Mouse (Mus musculus) ES-E14 (cell line): ENCODE measurements at regions not wholly inside any gene's neighbourhood (a gene's known extent, or its start where the extent isn't known, plus 50 kb on each side); places are given as distances from the start of the nearest gene placed in this dataset.

Source experiments
- DNase-seq: peaks from one replicate; pipeline ENCODE4 v3.0.0-alpha.2; 2013; ENCODE audit warnings: low read depth, low spot score
- H3K27ac ChIP-seq: 2 replicates; pipeline ENCODE4 v1.5.1; 2012; ENCODE audit warnings: low read depth, mild to moderate bottlenecking, low read length, moderate library complexity, mixed read lengths; ENCODE audit not compliant: poor library complexity, insufficient read depth, severe bottlenecking
- H3K36me3 ChIP-seq: 2 replicates; pipeline ENCODE4 v1.6.1; 2012; ENCODE audit warnings: mild to moderate bottlenecking, low read length, moderate library complexity, mixed read lengths; ENCODE audit not compliant: control insufficient read depth, poor library complexity, insufficient read depth, severe bottlenecking
- H3K4me1 ChIP-seq, 2 experiments: fragments of 150-350 bp in 1 of 2; sonication (generic) in 1 of 2; 2 replicates each; pipeline ENCODE4 v1.6.1; 2012; ENCODE audit warnings: low read length in 2 of 2, mild to moderate bottlenecking in 1 of 2, mixed read lengths in 1 of 2; ENCODE audit not compliant: control insufficient read depth in 2 of 2, insufficient read depth in 2 of 2, poor library complexity in 1 of 2
- H3K4me3 ChIP-seq, 2 experiments: fragments of 150-350 bp in 1 of 2; sonication (generic) in 1 of 2; 2 replicates each; pipeline ENCODE4 v1.5.1; 2012; ENCODE audit warnings: low read length in 2 of 2, low read depth in 1 of 2, mild to moderate bottlenecking in 1 of 2, mixed read lengths in 1 of 2; ENCODE audit not compliant: insufficient read depth in 1 of 2, poor library complexity in 1 of 2, severe bottlenecking in 1 of 2
- H3K9ac ChIP-seq: 2 replicates; pipeline ENCODE4 v1.6.1; 2012; ENCODE audit warnings: low read depth, mild to moderate bottlenecking, low read length, mixed read lengths; ENCODE audit not compliant: poor library complexity, insufficient read depth, severe bottlenecking
- H3K9me3 ChIP-seq: fragments of 150-350 bp; sonication (generic); 2 replicates; pipeline ENCODE4 v1.6.1; 2012; ENCODE audit warnings: low read depth, mild to moderate bottlenecking, low read length; ENCODE audit not compliant: control insufficient read depth, insufficient read depth
- CHD2 ChIP-seq: IDR thresholded peaks from 2 replicates; pipeline ENCODE4 v1.6.1; 2014; ENCODE audit warnings: mild to moderate bottlenecking, low read depth, low read length, inconsistent platforms
- HCFC1 ChIP-seq: IDR thresholded peaks from 2 replicates; pipeline ENCODE4 v1.6.1; 2012; ENCODE audit warnings: low read length, inconsistent platforms, borderline replicate concordance; ENCODE audit not compliant: insufficient read depth
- MAFK ChIP-seq: IDR thresholded peaks from 2 replicates; pipeline ENCODE4 v1.6.1; 2014; ENCODE audit warnings: mild to moderate bottlenecking, low read depth, low read length, inconsistent platforms; ENCODE audit not compliant: insufficient read depth
- ZC3H11A ChIP-seq: IDR thresholded peaks from 2 replicates; pipeline ENCODE4 v1.6.1; 2012; ENCODE audit warnings: low read depth, mild to moderate bottlenecking, inconsistent platforms, low read length, borderline replicate concordance
- ZNF384 ChIP-seq: IDR thresholded peaks from 2 replicates; pipeline ENCODE4 v1.6.1; 2012; ENCODE audit warnings: low read depth, low read length, inconsistent platforms
- in situ Hi-C, 2 experiments: fragments of 600-800 bp; cut with MboI; formaldehyde crosslinking; loops; one replicate each; pipeline ENCODE4 v1.15.1; 2025; ENCODE audit warnings: low sequenced_read_pairs in 2 of 2, inconsistent platforms in 1 of 2; ENCODE audit not compliant: unreplicated experiment in 2 of 2

- H3K4me1 ChIP-seq, result no peaks in the 10 kb centered on the region
- H3K27ac ChIP-seq, result no peak overlapping the region
- TF ChIP-seq ZNF384 (no peak), CHD2 (no peak), HCFC1 (no peak), MAFK (no peak), ZC3H11A (no peak)
- no peaks in the 10 kb centered on the region for H3K9me3 ChIP-seq
- H3K4me3 ChIP-seq, result no peak overlapping the region
- no peaks in the 10 kb centered on the region for H3K36me3 ChIP-seq
- in situ Hi-C loops, result no loop called here
- DNase-seq, result no peak
- H3K9ac ChIP-seq, result no peak overlapping the region
Measured at GRCm38 (mm10) chr11:90812530-90812929, 124.4 kb upstream of the Tom1l1 start.

GRCm38 (mm10) chr11:90808443-90808842 lies 120.3 kb upstream of the Tom1l1 start:
- H3K4me1 ChIP-seq, result no peaks in the 10 kb centered on the region
- in situ Hi-C loops, result no loop called here
- DNase-seq, result no peak
- no peak overlapping the region for H3K4me3 ChIP-seq
- no peak for TF ChIP-seq ZNF384
- no peak for TF ChIP-seq ZC3H11A
- TF ChIP-seq CHD2, result no peak
- no peak for TF ChIP-seq HCFC1
- no peak for TF ChIP-seq MAFK
- H3K36me3 ChIP-seq, result no peaks in the 10 kb centered on the region
- H3K9me3 ChIP-seq, result no peaks in the 10 kb centered on the region
- no peak overlapping the region for H3K27ac ChIP-seq
- no peak overlapping the region for H3K9ac ChIP-seq

GRCm38 (mm10) chr11:90807343-90807742 lies 119.2 kb upstream of the Tom1l1 start:
- no peak overlapping the region for H3K4me3 ChIP-seq
- no peaks in the 10 kb centered on the region for H3K4me1 ChIP-seq
- no peak overlapping the region for H3K27ac ChIP-seq
- DNase-seq, result no peak
- in situ Hi-C loops, result no loop called here
- H3K9ac ChIP-seq, result no peak overlapping the region
- H3K9me3 ChIP-seq, result no peaks in the 10 kb centered on the region
- no peak for TF ChIP-seq ZC3H11A
- TF ChIP-seq CHD2, result no peak
- no peaks in the 10 kb centered on the region for H3K36me3 ChIP-seq

- Histone ChIP-seq H3K9me3 (no peaks in the 10 kb centered on the region), H3K9ac (no peak overlapping the region), H3K4me1 (no peaks in the 10 kb centered on the region), H3K4me3 (no peak overlapping the region), H3K36me3 (no peaks in the 10 kb centered on the region), H3K27ac (no peak overlapping the region)
- TF ChIP-seq ZNF384, result no peak
- no peak for TF ChIP-seq CHD2
- TF ChIP-seq ZC3H11A, result no peak
- TF ChIP-seq MAFK, result no peak
- no peak for TF ChIP-seq HCFC1
- no peak for DNase-seq
- in situ Hi-C loops, result no loop called here
Measured at GRCm38 (mm10) chr11:90802569-90803363, 114.6 kb upstream of the Tom1l1 start.

DNA sequence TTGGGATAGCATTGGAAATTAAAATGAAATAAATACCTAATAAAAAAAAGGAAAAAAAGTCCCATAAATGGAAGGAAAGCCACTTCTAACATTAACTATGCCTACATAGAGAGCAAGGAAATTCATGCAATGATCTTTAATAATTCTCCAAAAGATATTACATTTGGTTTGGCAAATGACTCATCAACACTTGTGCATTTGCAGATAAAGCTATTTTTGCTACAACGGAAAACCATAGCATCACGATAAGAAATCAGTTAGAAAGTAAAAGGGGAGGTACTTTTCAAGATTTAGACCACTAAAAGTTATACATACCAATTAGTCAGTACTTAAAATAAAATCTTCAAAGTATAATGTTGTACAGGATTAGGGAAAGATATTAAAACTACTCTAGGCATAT lies 109.4 kb upstream of the Tom1l1 start:
- TF ChIP-seq ZC3H11A (no peak), HCFC1 (no peak), CHD2 (no peak), MAFK (no peak), ZNF384 (no peak)
- DNase-seq, result no peak
- Histone ChIP-seq H3K36me3 (no peaks in the 10 kb centered on the region), H3K9me3 (no peaks in the 10 kb centered on the region), H3K4me3 (no peak overlapping the region), H3K9ac (no peak overlapping the region), H3K4me1 (no peaks in the 10 kb centered on the region), H3K27ac (no peak overlapping the region)
- in situ Hi-C loops, result no loop called here
